Mouse (Mus musculus) cerebellum, adult 2 months (tissue): ENCODE results near the gene Tiprl. TPM values are rescaled to one million over a fixed set of nuclear protein-coding genes. Genes with fewer than 3 reads are reported as not detected.

Experiments
- DNase-seq, 2 experiments: peaks; one replicate each; pipeline ENCODE4 v3.0.0; 2021
- H3K27ac ChIP-seq: fragments of 200-500 bp; 2 replicates; pipeline ENCODE4 v1.5.1; 2012; ENCODE audit warnings: low read length, control low read depth, inconsistent platforms; ENCODE audit not compliant: insufficient read depth
- H3K27me3 ChIP-seq: fragments of 200-500 bp; 2 replicates; pipeline ENCODE4 v1.6.1; 2012; ENCODE audit warnings: inconsistent platforms, mild to moderate bottlenecking, low read length, moderate library complexity; ENCODE audit not compliant: control insufficient read depth, insufficient read depth
- H3K4me1 ChIP-seq: fragments of 200-500 bp; 2 replicates; pipeline ENCODE4 v1.6.1; 2011; ENCODE audit warnings: low read length; ENCODE audit not compliant: control insufficient read depth, insufficient read depth
- H3K4me3 ChIP-seq: fragments of 200-500 bp; replicated peaks from 2 replicates; pipeline ENCODE3; 2011; ENCODE audit warnings: mild to moderate bottlenecking, low read depth, low read length, control low read depth; ENCODE audit not compliant: insufficient read depth
- CTCF ChIP-seq: fragments of 200-500 bp; IDR thresholded peaks from 2 replicates; pipeline ENCODE4 v1.5.1; 2011; ENCODE audit warnings: low read depth, mild to moderate bottlenecking, control low read depth, low read length, moderate library complexity, borderline replicate concordance; ENCODE audit not compliant: insufficient read depth
- POLR2A ChIP-seq: fragments of 200-500 bp; IDR thresholded peaks from 2 replicates; pipeline ENCODE4 v1.6.1; 2011; ENCODE audit warnings: low read length, control low read depth, borderline replicate concordance; ENCODE audit not compliant: insufficient read depth
- WGBS: fragments of 180-500 bp; shearing (Covaris S2); methylation state at CpG from one replicate; pipeline ENCODE4 v1.1.7; 2018; 5-methylcytosine and 5-hydroxymethylcytosine counted together
- polyA plus RNA-seq: library from polyadenylated mRNA; depleted of rRNA; stranded (reverse); fragments of >200 nt; gene quantifications from 2 replicates; pipeline ENCODE4 v1.2.3, GENCODE M21; 2012

The Tiprl gene
- polyA plus RNA-seq, 1 experiment, result 52.2 TPM

GRCm38 (mm10) chr1:165230691-165231090 is 6.1 kb downstream of the Tiprl start:
- 98% methylated on average over 4 of the region's 4 CpGs for WGBS
- peaks cover 6% of the 10 kb centered on the region for H3K4me1 ChIP-seq
- no peak overlapping the region for H3K4me3 ChIP-seq
- TF ChIP-seq CTCF (no peak), POLR2A (no peak)
- no peaks in the 10 kb centered on the region for H3K27me3 ChIP-seq
- H3K27ac ChIP-seq, result no peak overlapping the region
- no peak for DNase-seq

GRCm38 (mm10) chr1:165229577-165229976 is 7.2 kb downstream of the Tiprl start:
- H3K4me1 ChIP-seq, result peaks cover 3% of the 10 kb centered on the region
- no peak for TF ChIP-seq POLR2A
- TF ChIP-seq CTCF, result no peak
- no peaks in the 10 kb centered on the region for H3K27me3 ChIP-seq
- 91% methylated on average over 9 of the region's 9 CpGs for WGBS
- no peak overlapping the region for H3K27ac ChIP-seq
- no peak overlapping the region for H3K4me3 ChIP-seq
- DNase-seq, result no peak

GRCm38 (mm10) chr1:165217023-165217589 is 19.7 kb downstream of the Tiprl start:
- Histone ChIP-seq H3K4me1 (no peaks in the 10 kb centered on the region), H3K4me3 (no peak overlapping the region), H3K27me3 (no peaks in the 10 kb centered on the region), H3K27ac (no peak overlapping the region)
- TF ChIP-seq CTCF, result no peak
- TF ChIP-seq POLR2A, result no peak
- DNase-seq, result no peak
- WGBS, result 98% methylated on average over 2 of the region's 2 CpGs

- no peak overlapping the region for H3K27ac ChIP-seq
- H3K4me3 ChIP-seq, result no peak overlapping the region
- 84% methylated on average over 7 of the region's 7 CpGs for WGBS
- TF ChIP-seq POLR2A (no peak), CTCF (no peak)
- DNase-seq, result no peak
- H3K4me1 ChIP-seq, result no peaks in the 10 kb centered on the region
- H3K27me3 ChIP-seq, result no peaks in the 10 kb centered on the region
Observed at GRCm38 (mm10) chr1:165215831-165216230, 21.0 kb downstream of the Tiprl start.

GRCm38 (mm10) chr1:165205591-165205990 is 31.2 kb downstream of the Tiprl start:
- DNase-seq, result no peak
- Histone ChIP-seq H3K27ac (no peak overlapping the region), H3K27me3 (no peaks in the 10 kb centered on the region), H3K4me3 (no peak overlapping the region), H3K4me1 (no peaks in the 10 kb centered on the region)
- TF ChIP-seq POLR2A (no peak), CTCF (no peak)
- WGBS, result 42% methylated on average over 2 of the region's 2 CpGs

GRCm38 (mm10) chr1:165203488-165204035 is 33.2 kb downstream of the Tiprl start:
- Histone ChIP-seq H3K27ac (no peak overlapping the region), H3K27me3 (no peaks in the 10 kb centered on the region), H3K4me3 (no peak overlapping the region), H3K4me1 (no peaks in the 10 kb centered on the region)
- peak in 1 of 2 experiments; percentile 43 for DNase-seq
- TF ChIP-seq POLR2A (no peak), CTCF (no peak)
- 48% methylated on average over 2 of the region's 2 CpGs for WGBS

GRCm38 (mm10) chr1:165201445-165202012 is 35.3 kb downstream of the Tiprl start:
- Histone ChIP-seq H3K4me1 (no peaks in the 10 kb centered on the region), H3K27ac (no peak overlapping the region), H3K4me3 (no peak overlapping the region), H3K27me3 (no peaks in the 10 kb centered on the region)
- WGBS, result 84% methylated on average over 4 of the region's 4 CpGs
- no peak for DNase-seq
- TF ChIP-seq CTCF, result no peak
- no peak for TF ChIP-seq POLR2A

- no peak overlapping the region for H3K4me3 ChIP-seq
- H3K4me1 ChIP-seq, result no peaks in the 10 kb centered on the region
- H3K27me3 ChIP-seq, result no peaks in the 10 kb centered on the region
- DNase-seq, result no peak
- 79% methylated on average over 8 of the region's 8 CpGs for WGBS
- no peak overlapping the region for H3K27ac ChIP-seq
- no peak for TF ChIP-seq POLR2A
- TF ChIP-seq CTCF, result no peak
Observed at GRCm38 (mm10) chr1:165200748-165201147, 36.0 kb downstream of the Tiprl start.
